Mouse (Mus musculus): ENCODE results near the gene Cep295.
"Not testable (repeated sequence)": the region's sequence is repeated elsewhere in the genome, so short reads cannot be mapped to it uniquely, and the experiment has no call there.

DNA sequence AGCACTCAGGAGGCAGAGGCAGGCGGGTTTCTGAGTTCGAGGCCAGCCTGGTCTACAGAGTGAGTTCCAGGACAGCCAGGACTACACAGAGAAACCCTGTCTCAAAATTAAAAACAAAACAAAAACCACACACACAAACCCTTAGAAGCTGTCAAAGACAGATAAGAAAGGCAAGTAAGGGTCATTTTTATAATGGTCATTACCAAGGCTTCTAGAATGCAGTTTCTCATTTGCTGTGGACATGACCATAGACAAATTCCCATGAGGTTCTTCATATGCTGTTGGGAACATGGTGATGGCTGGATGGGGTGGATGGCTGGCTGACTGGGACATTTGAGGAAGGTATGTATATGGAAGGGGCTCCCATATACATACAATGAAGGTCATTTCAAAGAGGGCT, 41.3 kb downstream of the Cep295 start:
- not testable (repeated sequence) for TF ChIP-seq CTCF, EP300 (IDR thresholded peaks at IDR 0.05; ENCODE audit: low read depth)
